Mouse (Mus musculus) kidney, adult 10 weeks (tissue): ENCODE results near the gene Atp13a2. TPM values are rescaled to one million over a fixed set of nuclear protein-coding genes. Genes with fewer than 3 reads are reported as not detected.

ENCODE experiments used
- polyA plus RNA-seq: library from polyadenylated mRNA; stranded (reverse); fragments of 350-450 nt; fragmentation: Illumina TruSeq; extraction: RNeasy Lipid Tissue Mini Kit (QIAGEN cat#74804); gene quantifications from one replicate; pipeline ENCODE4 v1.2.3, GENCODE M21; 2014; ENCODE audit warnings: low read depth, low replicate concordance

Atp13a2 gene
- polyA plus RNA-seq = 0.93 TPM

GRCm38 (mm10) chr4:140986711-140987395 lies at the start of gene Atp13a2:
Gene Atp13a2, plus strand, starts transcription at chr4:140986873.

GRCm38 (mm10) chr4:140960781-140961466 lies 25.7 kb upstream of the Atp13a2 start, which contains the start of gene Sdhb:
Gene Sdhb, plus strand, starts transcription at chr4:140961203.

GRCm38 (mm10) chr4:141010118-141010517 lies 23.4 kb downstream of the Atp13a2 start, which contains the start of gene Mfap2:
Gene Mfap2, plus strand, starts transcription at chr4:141010418.

Other genes starting within 250 kb of the Atp13a2 start
- not detected for gene Padi6, start 244.2 kb upstream of the Atp13a2 start, polyA plus RNA-seq
- gene Padi4, start 212.6 kb upstream of the Atp13a2 start, polyA plus RNA-seq = not detected
- gene Padi3, start 176.2 kb upstream of the Atp13a2 start, polyA plus RNA-seq = not detected
- not detected for gene Padi1, start 141.1 kb upstream of the Atp13a2 start, polyA plus RNA-seq
- 1.1 TPM for gene Padi2, start 80.5 kb upstream of the Atp13a2 start, polyA plus RNA-seq
- gene Sdhb, start 25.7 kb upstream of the Atp13a2 start, polyA plus RNA-seq = 149 TPM
- not detected for gene Mfap2, start 23.5 kb downstream of the Atp13a2 start, polyA plus RNA-seq
- not detected for gene Crocc, start 73.7 kb downstream of the Atp13a2 start, polyA plus RNA-seq
- gene Necap2, start 91.5 kb downstream of the Atp13a2 start, polyA plus RNA-seq = 5.8 TPM
- not detected for gene Spata21, start 101.5 kb downstream of the Atp13a2 start, polyA plus RNA-seq
- gene Szrd1, start 152.9 kb downstream of the Atp13a2 start, polyA plus RNA-seq = 19.0 TPM
- 3.4 TPM for gene Fbxo42, start 161.0 kb downstream of the Atp13a2 start, polyA plus RNA-seq
- gene Rsg1, start 227.1 kb downstream of the Atp13a2 start, polyA plus RNA-seq = not detected